Mouse (Mus musculus) CD4-positive, CD25-positive, alpha-beta regulatory T cell, adult 2 months (primary cell): Measurements from ENCODE around the gene Adamts4.
"Not testable (repeated sequence)": the region's sequence is repeated elsewhere in the genome, so short reads cannot be mapped to it uniquely, and the experiment has no call there.

Source experiments
- DNase-seq: peaks from one replicate; pipeline ENCODE4 v3.0.0-alpha.2; 2012; ENCODE audit warnings: low read depth, low spot score

Gene Adamts4

GRCm38 (mm10) chr1:171231844-171232243, 18.4 kb upstream of the Adamts4 start:
- DNase-seq: no peak

- DNase-seq: no peak
Observed at GRCm38 (mm10) chr1:171232348-171232747, 17.9 kb upstream of the Adamts4 start.

- no peak for DNase-seq
Observed at GRCm38 (mm10) chr1:171232800-171233730, 17.2 kb upstream of the Adamts4 start.

GRCm38 (mm10) chr1:171234126-171234525, 16.1 kb upstream of the Adamts4 start, which contains the start of gene Fcer1g:
Gene Fcer1g, minus strand, starts transcription at chr1:171234365.
- no peak for DNase-seq

GRCm38 (mm10) chr1:171234538-171234937, 15.7 kb upstream of the Adamts4 start:
- no peak for DNase-seq

- DNase-seq: no peak
Observed at GRCm38 (mm10) chr1:171235791-171236190, 14.4 kb upstream of the Adamts4 start.

GRCm38 (mm10) chr1:171237438-171237837, 12.8 kb upstream of the Adamts4 start:
- DNase-seq: no peak

- DNase-seq: peak; percentile 76
Observed at GRCm38 (mm10) chr1:171238463-171238862, 11.8 kb upstream of the Adamts4 start.

GRCm38 (mm10) chr1:171239992-171240744, 10.1 kb upstream of the Adamts4 start:
- no peak for DNase-seq

- no peak for DNase-seq
Observed at GRCm38 (mm10) chr1:171240911-171241310, 9.3 kb upstream of the Adamts4 start.

GRCm38 (mm10) chr1:171241952-171242351, 8.3 kb upstream of the Adamts4 start:
- not testable (repeated sequence) for DNase-seq

- DNase-seq: no peak
Observed at GRCm38 (mm10) chr1:171245353-171245752, 4.9 kb upstream of the Adamts4 start.

GRCm38 (mm10) chr1:171246709-171247452, 3.3 kb upstream of the Adamts4 start:
- peak; percentile 99 for DNase-seq

- DNase-seq: no peak
Observed at GRCm38 (mm10) chr1:171247453-171247841, 2.8 kb upstream of the Adamts4 start.

- no peak for DNase-seq
Observed at GRCm38 (mm10) chr1:171247916-171248315, 2.3 kb upstream of the Adamts4 start.

GRCm38 (mm10) chr1:171248386-171249226, 1.6 kb upstream of the Adamts4 start:
- DNase-seq: no peak

- no peak for DNase-seq
Observed at GRCm38 (mm10) chr1:171250680-171251593, 716 bp downstream of the Adamts4 start, which contains the start of gene Ndufs2. Gene Ndufs2, minus strand, starts transcription at chr1:171251388.

- no peak for DNase-seq
Observed at GRCm38 (mm10) chr1:171251594-171252324, 1.5 kb downstream of the Adamts4 start.

GRCm38 (mm10) chr1:171252415-171252814, 2.2 kb downstream of the Adamts4 start:
- DNase-seq: no peak
